18 mouse cellular contexts compared by ENCODE assay signal in genomic region chr7:37178256-37178655, GRCm38 (mm10).
DNase-seq lines count a peak whose midpoint lies in the region.
"Had no signal": no experiment of that assay in that cellular context is flagged by ENCODE, and none has a peak within 500 bp of the region (broad histone marks: within the 10 kb centered on the region; RNA-seq: fewer than 3 reads in every experiment).

No protein-coding gene starts in this region.

- peak; percentile 16 for DNase-seq in brain, adult 2 months (ENCODE audit: low read depth, low spot score)
- DNase-seq in embryo, embryonic 11 days: peak; percentile 58
- DNase-seq in forelimb bud, embryonic 11.5 days (ENCODE audit: low read depth, low spot score): peak; percentile 69
- peak; percentile 41 for DNase-seq in mesoderm, embryonic 11.5 days (ENCODE audit: low read depth, low spot score)
- no peak for DNase-seq in gastrocnemius, postnatal 25 days
- no peak for DNase-seq in cerebellum, adult 11-12 months
- DNase-seq in neural tube, embryonic 10.5 days (ENCODE audit: extremely low spot score, low spot score): no peak
- DNase-seq: adrenal gland, adult 2 months; adrenal gland, postnatal 14 days; B cell, adult 2 months; cerebellum, adult 18-20 months; cerebellum, adult 9-10 months; cerebellum, postnatal 14 days; gastrocnemius, adult 2 months; gastrocnemius, postnatal 14 days; heart, adult 18-20 months; heart, postnatal 14 days; heart, postnatal 4 days had no signal

Comparison
In these comparisons a context has a peak if more than half of its experiments do, and no peak if none do; other contexts are left out.
1. DNase-seq: peak in brain, adult 2 months (single experiment), embryo, embryonic 11 days (single experiment), forelimb bud, embryonic 11.5 days (single experiment) and mesoderm, embryonic 11.5 days (single experiment); none in gastrocnemius, postnatal 25 days (single experiment), cerebellum, adult 11-12 months (single experiment) and neural tube, embryonic 10.5 days (single experiment).